Mouse (Mus musculus): ENCODE measurements around the gene Alk. TPM values are rescaled to one million over a fixed set of nuclear protein-coding genes. Genes with fewer than 3 reads are reported as not detected.

Gene Alk
- total RNA-seq, 4 experiments from 2014 or later: 8.1 to 10.3 (median 9.2) TPM

GRCm38 (mm10) chr17:72268529-72268928 lies 335.9 kb downstream of the Alk start:
- no peak for DNase-seq (ENCODE audit: low spot score in 2 of 2)

GRCm38 (mm10) chr17:72265171-72266022 lies 339.0 kb downstream of the Alk start:
- no peak for DNase-seq (ENCODE audit: low spot score in 2 of 2)

DNA sequence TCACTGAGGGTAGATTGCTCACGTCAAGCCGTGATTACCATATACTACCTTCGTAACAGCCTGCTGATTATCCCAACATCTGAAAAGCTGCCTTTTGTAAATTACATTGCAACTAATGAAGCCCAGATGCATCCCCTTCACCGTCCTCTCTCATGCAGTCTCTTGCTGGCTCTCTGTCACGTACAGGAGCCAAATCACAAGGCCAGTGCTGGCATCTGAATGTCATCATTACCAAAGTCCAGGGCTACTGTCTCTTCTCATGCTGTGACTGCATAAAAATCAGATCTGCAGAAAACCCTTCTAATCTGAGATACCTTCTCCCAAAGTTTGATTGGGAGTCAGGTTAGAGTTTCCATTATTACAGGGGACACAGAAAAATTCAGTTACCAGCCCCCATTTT lies 351.0 kb downstream of the Alk start:
- DNase-seq (ENCODE audit: low spot score in 2 of 2): no peak

DNA sequence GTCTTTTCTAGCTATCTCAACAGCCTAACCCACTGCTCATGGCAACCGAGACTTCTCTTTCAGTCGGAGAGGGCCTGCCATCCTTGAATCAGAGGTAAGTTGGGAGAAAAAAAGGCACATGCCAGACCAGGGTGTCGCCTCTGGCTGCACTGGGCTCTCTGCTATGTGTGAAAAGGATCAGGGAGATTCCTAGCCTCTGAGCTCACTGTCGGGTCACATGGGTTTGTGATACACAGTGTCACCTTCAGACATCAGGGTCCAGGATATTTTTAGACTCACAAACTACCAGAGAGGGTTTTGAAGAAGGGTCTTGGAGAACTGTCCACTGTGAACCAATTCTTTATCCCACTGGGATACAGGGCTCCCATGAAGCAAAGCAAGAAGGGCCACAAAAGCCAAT lies 352.9 kb downstream of the Alk start:
- no peak for DNase-seq (ENCODE audit: low spot score in 2 of 2)

GRCm38 (mm10) chr17:72250482-72251405 lies 353.7 kb downstream of the Alk start:
- no peak for DNase-seq (ENCODE audit: low spot score in 2 of 2)

DNA sequence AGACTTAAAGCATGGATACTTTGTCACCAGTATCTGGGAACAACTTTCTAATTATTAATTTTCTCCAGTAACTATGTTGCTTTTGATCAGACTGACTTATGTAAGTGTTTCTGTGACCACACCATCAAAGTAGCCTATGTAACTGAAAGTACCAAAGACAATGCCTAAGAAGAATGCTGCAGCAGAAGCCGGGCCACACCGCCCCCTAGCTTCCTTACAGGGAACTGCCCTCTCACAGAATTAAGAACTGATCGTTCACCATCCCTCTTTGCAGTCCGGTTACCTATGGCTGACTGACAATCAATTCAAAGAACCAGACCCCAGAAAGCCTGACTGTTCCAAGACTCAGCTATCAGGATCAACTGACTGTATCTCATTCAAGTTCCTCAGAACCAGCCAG lies 362.4 kb downstream of the Alk start:
- DNase-seq (ENCODE audit: low spot score in 2 of 2): peak; percentile 6 to 40

- no peak for DNase-seq (ENCODE audit: low spot score in 2 of 2)
Measured at GRCm38 (mm10) chr17:72237315-72237714, 367.1 kb downstream of the Alk start.

GRCm38 (mm10) chr17:72230891-72231290 lies 373.5 kb downstream of the Alk start:
- no peak for DNase-seq (ENCODE audit: low spot score in 2 of 2)

DNA sequence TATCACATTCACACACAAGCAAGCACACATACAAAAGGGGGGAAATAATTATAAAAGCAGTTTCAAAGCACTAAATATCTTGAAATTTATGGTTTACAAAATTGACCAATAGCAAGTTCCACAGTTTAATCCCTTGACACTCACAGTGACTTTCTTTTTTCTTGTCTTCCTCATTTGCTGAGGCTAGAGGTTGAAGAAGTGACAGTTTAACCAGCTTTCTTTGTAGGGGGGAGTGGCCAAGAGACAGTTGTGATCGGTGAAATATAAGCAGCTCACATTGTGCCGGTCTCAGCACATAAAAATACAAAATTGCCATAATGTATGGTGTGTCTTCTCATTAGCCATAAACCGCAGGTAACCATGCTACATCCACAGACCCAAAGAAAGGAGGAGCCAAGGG lies 385.6 kb downstream of the Alk start:
- DNase-seq (ENCODE audit: low spot score in 2 of 2): no peak

DNA sequence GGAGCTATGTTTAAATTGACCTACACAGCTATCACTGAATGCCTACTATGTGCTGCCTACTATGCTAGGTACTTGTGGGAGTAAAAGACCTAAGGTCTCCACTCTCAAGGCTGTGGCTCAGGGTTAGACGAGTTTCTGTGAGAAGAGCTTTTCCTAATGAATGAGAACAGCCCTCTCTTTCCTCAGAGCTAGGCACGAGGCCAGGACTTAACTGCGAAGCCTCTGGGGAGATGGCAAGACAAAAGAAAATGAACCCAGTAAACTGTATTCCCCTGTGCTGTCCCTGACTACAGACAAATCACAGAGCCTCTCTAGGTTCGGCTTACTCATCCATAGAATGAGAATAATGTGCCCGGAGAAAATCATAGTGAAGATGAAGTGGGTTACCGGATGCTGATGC lies 406.9 kb downstream of the Alk start:
- DNase-seq (ENCODE audit: low spot score in 2 of 2): no peak

DNA sequence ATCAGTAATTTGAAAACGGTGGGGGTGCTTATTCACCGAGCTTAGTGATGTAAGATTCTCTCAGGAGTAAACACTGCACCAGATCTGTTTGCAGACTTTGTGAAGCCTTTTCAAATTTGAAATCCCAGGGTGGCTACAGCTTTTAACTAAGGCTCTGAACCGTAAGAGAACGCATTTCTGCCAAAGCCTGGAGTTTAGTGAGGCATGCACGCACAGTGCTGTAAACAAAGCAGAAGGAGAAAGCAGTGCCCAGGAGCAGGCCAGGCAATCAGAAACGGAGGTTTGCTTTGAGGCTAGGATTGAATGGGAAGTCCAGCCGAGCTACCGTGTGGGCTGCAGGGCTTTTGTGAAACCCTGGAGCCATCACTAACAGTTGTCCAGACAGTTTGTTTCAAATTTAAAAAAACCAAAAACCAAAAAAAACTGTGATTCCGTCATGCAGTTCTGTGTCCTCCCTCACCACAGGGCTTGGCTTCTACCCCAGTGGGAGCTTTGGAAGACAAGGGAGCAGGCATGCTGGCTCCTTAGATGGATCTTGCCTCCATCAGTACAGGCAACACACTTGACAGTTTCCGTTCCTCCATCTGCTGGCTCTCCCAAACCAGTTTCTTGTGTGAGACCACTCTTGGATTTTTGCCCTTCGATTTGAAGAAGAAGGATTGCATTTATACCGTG lies 409.3 kb downstream of the Alk start:
- DNase-seq (ENCODE audit: low spot score in 2 of 2): no peak

- DNase-seq (ENCODE audit: low spot score in 2 of 2): no peak
Measured at GRCm38 (mm10) chr17:72190536-72190935, 413.9 kb downstream of the Alk start.

- DNase-seq (ENCODE audit: low spot score in 2 of 2): no peak
Measured at GRCm38 (mm10) chr17:72187026-72187425, 417.4 kb downstream of the Alk start.

DNA sequence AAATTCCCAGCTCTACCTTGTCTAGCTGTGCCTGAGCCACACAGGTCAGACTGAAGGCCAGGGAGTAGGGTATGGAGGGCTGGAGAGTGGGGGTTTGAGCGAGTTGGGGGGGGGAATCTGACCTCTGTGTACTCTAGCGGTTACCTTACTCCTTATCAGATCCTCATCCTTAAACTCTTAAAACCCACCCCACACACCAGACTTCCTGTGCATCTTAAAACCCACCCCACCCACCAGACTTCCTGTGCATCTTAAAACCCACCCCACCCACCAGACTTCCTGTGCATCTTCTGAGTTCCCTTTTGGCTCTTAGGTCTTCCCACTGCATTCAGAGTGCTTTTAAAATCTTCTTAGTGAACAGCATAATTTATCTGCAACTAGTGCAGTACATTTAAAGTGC lies 422.0 kb downstream of the Alk start:
- no peak for DNase-seq (ENCODE audit: low spot score in 2 of 2)

- no peak for DNase-seq (ENCODE audit: low spot score in 2 of 2)
Measured at GRCm38 (mm10) chr17:72180200-72180599, 424.2 kb downstream of the Alk start.

GRCm38 (mm10) chr17:72179722-72180140 lies 424.7 kb downstream of the Alk start:
- no peak for DNase-seq (ENCODE audit: low spot score in 2 of 2)

- no peak for DNase-seq (ENCODE audit: low spot score in 2 of 2)
Measured at GRCm38 (mm10) chr17:72173778-72174177, 430.6 kb downstream of the Alk start.

- no peak for DNase-seq (ENCODE audit: low spot score in 2 of 2)
Measured at GRCm38 (mm10) chr17:72168152-72168551, 436.3 kb downstream of the Alk start.

- no peak for DNase-seq (ENCODE audit: low spot score in 2 of 2)
Measured at GRCm38 (mm10) chr17:72158857-72159385, 445.5 kb downstream of the Alk start.

DNA sequence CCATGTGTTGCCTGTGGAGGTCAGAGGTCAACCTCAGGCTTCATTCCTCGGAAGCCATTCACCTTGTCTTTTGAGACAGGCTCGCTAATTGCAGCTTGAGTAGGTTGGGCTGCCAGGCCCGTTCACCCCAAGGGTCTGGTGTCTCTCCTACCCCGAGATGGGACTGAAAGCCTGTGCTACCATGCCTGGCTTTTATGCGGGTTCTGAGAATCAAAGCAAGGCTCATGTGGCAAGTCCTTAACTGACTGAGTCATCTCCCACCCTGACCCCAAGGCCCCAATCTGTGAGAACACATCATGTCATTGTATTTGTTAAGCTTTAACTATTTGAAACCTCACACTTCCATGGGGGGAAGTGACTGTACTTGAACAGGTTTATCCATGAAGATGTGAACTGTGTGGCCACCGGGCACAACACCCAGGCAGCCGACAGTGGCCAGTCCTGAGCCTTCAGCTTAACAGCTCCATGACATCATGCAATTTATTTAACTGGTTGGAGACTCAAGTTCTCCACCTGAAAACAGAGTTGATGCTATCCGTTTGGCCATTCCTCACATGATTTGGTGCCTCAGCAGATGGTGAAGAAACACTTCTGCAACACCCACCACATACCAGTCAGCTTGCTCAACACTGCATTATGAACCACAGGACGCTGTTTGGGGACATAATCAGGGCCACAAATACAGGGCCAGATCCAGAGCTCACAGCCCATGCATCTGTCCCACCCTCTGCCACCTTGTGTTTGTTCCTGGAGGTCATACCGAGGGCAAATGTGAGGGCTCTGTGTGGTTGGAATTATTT lies 446.4 kb downstream of the Alk start:
- no peak for DNase-seq (ENCODE audit: low spot score in 2 of 2)

DNA sequence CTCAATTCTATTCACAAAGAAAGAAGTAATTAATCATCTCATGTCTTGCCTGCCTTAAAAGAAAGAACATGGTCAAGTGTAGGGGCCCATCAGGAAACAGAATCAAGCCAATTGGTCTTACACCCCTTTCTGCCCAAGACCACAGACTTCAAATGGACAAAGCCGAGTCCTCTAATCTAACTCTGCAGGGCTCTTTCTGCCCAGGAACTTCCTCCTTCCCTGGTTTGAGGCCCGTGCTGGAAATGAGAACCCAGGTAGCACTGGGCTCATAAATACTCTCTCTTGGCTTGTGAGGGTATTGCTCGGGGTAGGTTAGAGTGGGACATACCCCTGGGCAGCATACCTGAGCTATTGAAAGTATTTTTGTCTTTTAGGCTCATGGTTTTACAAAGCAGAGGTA lies 451.4 kb downstream of the Alk start:
- DNase-seq (ENCODE audit: low spot score in 2 of 2): no peak

Measured in left cerebral cortex, adult 8-10 months (tissue).